Mouse (Mus musculus) stomach, postnatal 0 days (tissue): ENCODE measurements around the gene Pon3. TPM values are rescaled to one million over a fixed set of nuclear protein-coding genes. Genes with fewer than 3 reads are reported as not detected.
A peak's percentile ranks its signal among the peaks of the same experiment; 100 is the strongest.
"Not testable (repeated sequence)": the region's sequence is repeated elsewhere in the genome, so short reads cannot be mapped to it uniquely, and the experiment has no call there.

Experiments
- ATAC-seq: fragments of 200-750 bp; cut with Nextera tagmentation; 2 replicates; pipeline ENCODE4 v1.8.0; 2017; ENCODE audit not compliant: low FRiP score, low TSS enrichment
- DNase-seq: peaks from one replicate; pipeline ENCODE4 v3.0.0-alpha.2; 2016; ENCODE audit warnings: low spot score
- H3K27ac ChIP-seq: fragments of 300-500 bp; sonication (generic); replicated peaks from 2 replicates; pipeline ENCODE4 v1.5.1; 2014; ENCODE audit warnings: mild to moderate bottlenecking, control low read depth
- H3K27me3 ChIP-seq: fragments of 300-500 bp; sonication (generic); 2 replicates; pipeline ENCODE4 v1.6.1; 2014; ENCODE audit warnings: low read length; ENCODE audit not compliant: control insufficient read depth, insufficient read depth
- H3K36me3 ChIP-seq: fragments of 300-500 bp; sonication (generic); 2 replicates; pipeline ENCODE4 v1.6.1; 2014; ENCODE audit warnings: low read length, mixed read lengths; ENCODE audit not compliant: control insufficient read depth, insufficient read depth
- H3K4me1 ChIP-seq: fragments of 300-500 bp; sonication (generic); replicated peaks from 2 replicates; pipeline ENCODE4 v1.6.1; 2014; ENCODE audit warnings: antibody characterized with exemption; ENCODE audit not compliant: control insufficient read depth, insufficient read depth
- H3K4me2 ChIP-seq: fragments of 300-500 bp; sonication (generic); replicated peaks from 2 replicates; pipeline ENCODE4 v1.6.1; 2014; ENCODE audit warnings: low read depth, mild to moderate bottlenecking, control low read depth, moderate library complexity
- H3K4me3 ChIP-seq: fragments of 300-500 bp; sonication (generic); 2 replicates; pipeline ENCODE4 v1.5.1; 2014; ENCODE audit warnings: low read depth, low read length, control low read depth
- H3K9ac ChIP-seq: fragments of 300-500 bp; sonication (generic); 2 replicates; pipeline ENCODE4 v1.6.1; 2014; ENCODE audit warnings: mild to moderate bottlenecking, low read length, control low read depth, mixed read lengths
- H3K9me3 ChIP-seq: fragments of 300-500 bp; sonication (generic); 2 replicates; pipeline ENCODE4 v1.6.1; 2016; ENCODE audit warnings: low read length; ENCODE audit not compliant: control insufficient read depth
- CTCF ChIP-seq: IDR thresholded peaks from 2 replicates; pipeline ENCODE4 v1.5.1; 2016; ENCODE audit warnings: antibody characterized with exemption, low read depth, mild to moderate bottlenecking, moderate library complexity
- EP300 ChIP-seq: optimal IDR thresholded peaks from 2 replicates; pipeline ENCODE3; 2016; ENCODE audit warnings: antibody characterized with exemption
- WGBS: fragments of 180-500 bp; shearing (Covaris S2); extraction: QIAGEN DNeasy Blood & Tissue Kit; methylation state at CpG from one replicate; pipeline ENCODE4 v1.1.7; 2014; 5-methylcytosine and 5-hydroxymethylcytosine counted together
- polyA plus RNA-seq: library from polyadenylated mRNA; unstranded; fragments of >200 nt; fragmentation: Nextera tagmentation; extraction: Ambion mirVana; gene quantifications from 2 replicates; pipeline ENCODE4 v1.2.1, GENCODE M21; 2015

Gene Pon3
- polyA plus RNA-seq, 1 experiment from 2014 or later = 30.2 TPM

GRCm38 (mm10) chr6:5232022-5232421 lies 24.1 kb downstream of the Pon3 start:
- H3K27ac ChIP-seq = no peak overlapping the region
- TF ChIP-seq CTCF (no peak), EP300 (no peak)
- H3K4me2 ChIP-seq = no peak overlapping the region
- H3K4me1 ChIP-seq = no peaks in the 10 kb centered on the region
- 88% methylated on average over 4 of the region's 4 CpGs for WGBS
- H3K36me3 ChIP-seq = no peaks in the 10 kb centered on the region
- H3K27me3 ChIP-seq = no peaks in the 10 kb centered on the region
- H3K9ac ChIP-seq = no peak overlapping the region
- DNase-seq = no peak
- H3K9me3 ChIP-seq = no peaks in the 10 kb centered on the region
- ATAC-seq = no peak
- H3K4me3 ChIP-seq = no peak overlapping the region

- TF ChIP-seq CTCF = no peak
- TF ChIP-seq EP300 = no peak
- Histone ChIP-seq H3K9me3 (no peaks in the 10 kb centered on the region), H3K9ac (no peak overlapping the region), H3K36me3 (no peaks in the 10 kb centered on the region), H3K4me3 (no peak overlapping the region), H3K4me1 (no peaks in the 10 kb centered on the region), H3K27ac (no peak overlapping the region), H3K27me3 (no peaks in the 10 kb centered on the region), H3K4me2 (no peak overlapping the region)
- no peak for DNase-seq
- no peak for ATAC-seq
- WGBS = 83% methylated on average over 5 of the region's 5 CpGs
Measured at GRCm38 (mm10) chr6:5230261-5230660, 25.8 kb downstream of the Pon3 start.

- H3K9me3 ChIP-seq, H3K27me3 ChIP-seq, H3K4me3 ChIP-seq, H3K4me1 ChIP-seq, DNase-seq, ATAC-seq, H3K4me2 ChIP-seq, H3K9ac ChIP-seq, H3K36me3 ChIP-seq, H3K27ac ChIP-seq: not testable (repeated sequence)
- WGBS = 90% methylated on average over 2 of the region's 2 CpGs
Measured at GRCm38 (mm10) chr6:5223551-5223950, 32.5 kb downstream of the Pon3 start.

- Histone ChIP-seq H3K4me2 (no peak overlapping the region), H3K9me3 (no peaks in the 10 kb centered on the region), H3K4me3 (no peak overlapping the region), H3K36me3 (no peaks in the 10 kb centered on the region), H3K9ac (no peak overlapping the region), H3K27ac (no peak overlapping the region), H3K4me1 (no peaks in the 10 kb centered on the region), H3K27me3 (no peaks in the 10 kb centered on the region)
- ATAC-seq = no peak
- 74% methylated on average over 3 of the region's 3 CpGs for WGBS
- no peak for TF ChIP-seq CTCF
- no peak for TF ChIP-seq EP300
- no peak for DNase-seq
Measured at GRCm38 (mm10) chr6:5222080-5222479, 34.0 kb downstream of the Pon3 start.

GRCm38 (mm10) chr6:5218190-5218589 lies 37.9 kb downstream of the Pon3 start:
- H3K4me2 ChIP-seq = no peak overlapping the region
- no peak overlapping the region for H3K27ac ChIP-seq
- H3K4me1 ChIP-seq = no peaks in the 10 kb centered on the region
- ATAC-seq = 0 out of 2 replicates have a peak, but pooled peaks have one; percentile 63
- TF ChIP-seq EP300 (no peak), CTCF (no peak)
- H3K27me3 ChIP-seq = no peaks in the 10 kb centered on the region
- WGBS = 87% methylated on average over 4 of the region's 4 CpGs
- no peak overlapping the region for H3K9ac ChIP-seq
- no peak overlapping the region for H3K4me3 ChIP-seq
- H3K36me3 ChIP-seq = no peaks in the 10 kb centered on the region
- no peak for DNase-seq
- no peaks in the 10 kb centered on the region for H3K9me3 ChIP-seq

- Histone ChIP-seq H3K4me2 (no peak overlapping the region), H3K9me3 (no peaks in the 10 kb centered on the region; the same call in 1 of the 2 replicates), H3K27me3 (no peaks in the 10 kb centered on the region), H3K4me1 (no peaks in the 10 kb centered on the region), H3K9ac (no peak overlapping the region), H3K4me3 (no peak overlapping the region), H3K27ac (no peak overlapping the region), H3K36me3 (no peaks in the 10 kb centered on the region)
- DNase-seq = no peak
- no peak for ATAC-seq
- TF ChIP-seq CTCF (no peak), EP300 (no peak)
- WGBS = 76% methylated on average over 2 of the region's 2 CpGs
Measured at GRCm38 (mm10) chr6:5207817-5208216, 48.3 kb downstream of the Pon3 start.
